8 mouse cellular contexts compared by ENCODE assay signal in the genomic region with DNA sequence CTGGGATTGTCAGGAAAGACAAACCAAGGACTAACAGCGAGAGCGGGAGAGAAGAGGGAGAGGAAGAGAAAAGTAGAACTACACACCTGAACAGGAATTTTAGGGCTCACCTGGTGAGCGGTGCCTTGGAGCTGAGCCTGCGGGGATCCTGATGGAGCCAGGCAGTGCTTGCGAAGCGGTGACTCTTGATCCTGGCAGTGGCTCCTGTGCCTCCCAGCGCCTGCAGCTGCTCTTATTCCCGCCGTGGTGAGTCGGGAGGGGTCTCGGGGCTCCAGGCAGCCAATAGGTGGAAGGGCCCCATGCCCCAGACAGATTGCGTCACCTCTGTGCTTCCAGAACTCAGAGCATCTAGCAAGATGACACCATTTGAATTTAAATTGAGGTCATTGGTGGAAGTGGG. TPM values are rescaled to one million over a fixed set of nuclear protein-coding genes. Genes with fewer than 3 reads are reported as not detected.
DNase-seq lines count a peak whose midpoint lies in the region; ATAC-seq lines count a peak whose summit lies in the region.

A gene (minus strand): TSS at position 256 of the 400 bp plus-strand sequence.

- no peaks in the 10 kb centered on the region for H3K9me3 ChIP-seq in forebrain, embryonic 13.5 days (replicated peaks)
- no peaks in the 10 kb centered on the region for H3K9me3 ChIP-seq in midbrain, embryonic 12.5 days

- ATAC-seq in forebrain, embryonic 13.5 days = peak; percentile 70; the same call in 1 of the 2 replicates
- ATAC-seq in midbrain, embryonic 12.5 days (ENCODE audit: low FRiP score, low read depth) = peak; percentile 82
- ATAC-seq in erythroid progenitor cell, adult 5-6 weeks (replicated peaks; ENCODE audit: low FRiP score, poor library complexity, severe bottlenecking) = no peak

- H3K27me3 ChIP-seq in forebrain, embryonic 13.5 days = peaks cover 30% of the 10 kb centered on the region
- peaks cover 24% of the 10 kb centered on the region for H3K27me3 ChIP-seq in midbrain, embryonic 12.5 days

- H3K4me3 ChIP-seq in forebrain, embryonic 13.5 days = peak within 1 kb of the TSS; percentile 41
- H3K4me3 ChIP-seq in midbrain, embryonic 12.5 days = peak within 1 kb of the TSS; percentile 43

- H3K4me2 ChIP-seq in forebrain, embryonic 13.5 days = peak within 1 kb of the TSS; percentile 91
- H3K4me2 ChIP-seq in midbrain, embryonic 12.5 days (replicated peaks) = peak within 1 kb of the TSS; percentile 89

- peak within 1 kb of the TSS; percentile 58 for H3K9ac ChIP-seq in forebrain, embryonic 13.5 days
- H3K9ac ChIP-seq in midbrain, embryonic 12.5 days (replicated peaks) = peak within 1 kb of the TSS; percentile 49

- peaks cover 8% of the 10 kb centered on the region for H3K4me1 ChIP-seq in forebrain, embryonic 13.5 days
- H3K4me1 ChIP-seq in midbrain, embryonic 12.5 days = peaks cover 6% of the 10 kb centered on the region

- peak; percentile 26 for DNase-seq in right cerebral cortex, postnatal 10 days (ENCODE audit: low spot score in 2 of 2)
- no peak for DNase-seq in right cerebral cortex, postnatal 4 days
- DNase-seq in cerebellum, adult 9-10 months = peak; percentile 22
- DNase-seq in kidney, postnatal 14 days = peak; percentile 7
- no peak for DNase-seq in urinary bladder, postnatal 36 days (ENCODE audit: low spot score in 2 of 2)

- no peaks in the 10 kb centered on the region for H3K36me3 ChIP-seq in forebrain, embryonic 13.5 days (ENCODE audit: poor library complexity, severe bottlenecking)
- H3K36me3 ChIP-seq in midbrain, embryonic 12.5 days = no peaks in the 10 kb centered on the region

- H3K27ac ChIP-seq in forebrain, embryonic 13.5 days = no peak within 1 kb of the TSS
- no peak within 1 kb of the TSS for H3K27ac ChIP-seq in midbrain, embryonic 12.5 days (replicated peaks)

- WGBS in forebrain, embryonic 13.5 days = 1% methylated on average over 12 of the region's 12 CpGs
- WGBS in midbrain, embryonic 12.5 days = 0% methylated on average over 12 of the region's 12 CpGs

RNA-seq across cellular contexts. Expression of the gene that starts here (rescaled TPM):
- polyA plus RNA-seq in forebrain, embryonic 13.5 days (2015; fragmentation: Nextera tagmentation; extraction: Ambion mirVana) = 1.4 and 1.8 TPM in 2 replicates
- polyA plus RNA-seq in midbrain, embryonic 12.5 days (2016; fragmentation: Nextera tagmentation; extraction: Ambion mirVana) = 16.9 and 49.8 TPM in 2 replicates
- not detected in 2 replicates for total RNA-seq in erythroid progenitor cell, adult 5-6 weeks (2015; ENCODE audit: low replicate concordance)
- not detected in 2 replicates for total RNA-seq in erythroid progenitor cell, adult 5-6 weeks (2017; ENCODE audit: low replicate concordance)

Comparison
In these comparisons a context has a peak if more than half of its experiments do, and no peak if none do; other contexts are left out.
1. DNase-seq: peak in right cerebral cortex, postnatal 10 days (2 of 2), cerebellum, adult 9-10 months (single experiment) and kidney, postnatal 14 days (single experiment); none in right cerebral cortex, postnatal 4 days (single experiment) and urinary bladder, postnatal 36 days (0 of 2).